Mouse (Mus musculus) bone marrow, adult 2 months (tissue): ENCODE data around the gene Scn2a. TPM values are rescaled to one million over a fixed set of nuclear protein-coding genes. Genes with fewer than 3 reads are reported as not detected.
"Not testable (repeated sequence)": the region's sequence is repeated elsewhere in the genome, so short reads cannot be mapped to it uniquely, and the experiment has no call there.

ENCODE experiments used
- H3K27ac ChIP-seq: fragments of 200-500 bp; 2 replicates; pipeline ENCODE4 v1.5.1; 2012; ENCODE audit warnings: low read depth, mild to moderate bottlenecking, control low read depth, inconsistent platforms, low read length; ENCODE audit not compliant: control insufficient read depth, poor library complexity, insufficient read depth
- H3K4me1 ChIP-seq: fragments of 200-500 bp; 2 replicates; pipeline ENCODE4 v1.6.1; 2011; ENCODE audit warnings: low read length; ENCODE audit not compliant: control insufficient read depth, insufficient read depth
- H3K4me3 ChIP-seq: fragments of 200-500 bp; replicated peaks from 2 replicates; pipeline ENCODE3; 2011; ENCODE audit warnings: mild to moderate bottlenecking, low read depth, low read length, control low read depth; ENCODE audit not compliant: control insufficient read depth
- CTCF ChIP-seq: fragments of 200-500 bp; IDR thresholded peaks from 2 replicates; pipeline ENCODE4 v1.5.1; 2011; ENCODE audit warnings: low read length, control low read depth; ENCODE audit not compliant: control insufficient read depth, insufficient read depth
- POLR2A ChIP-seq: fragments of 200-500 bp; IDR thresholded peaks from 2 replicates; pipeline ENCODE4 v1.6.1; 2011; ENCODE audit warnings: low read depth, mild to moderate bottlenecking, control low read depth, low read length, borderline replicate concordance; ENCODE audit not compliant: control insufficient read depth
- WGBS: fragments of 180-500 bp; shearing (Covaris S2); methylation state at CpG from one replicate; pipeline ENCODE4 v1.1.7; 2018; 5-methylcytosine and 5-hydroxymethylcytosine counted together
- polyA plus RNA-seq: library from polyadenylated mRNA; stranded (reverse); fragments of >200 nt; gene quantifications from 2 replicates; pipeline ENCODE4 v1.2.4, GENCODE M21; 2011; ENCODE audit warnings: low replicate concordance; ENCODE audit not compliant: missing spikeins, insufficient read depth, insufficient read length

Scn2a gene
- polyA plus RNA-seq, 1 experiment: not detected

DNA sequence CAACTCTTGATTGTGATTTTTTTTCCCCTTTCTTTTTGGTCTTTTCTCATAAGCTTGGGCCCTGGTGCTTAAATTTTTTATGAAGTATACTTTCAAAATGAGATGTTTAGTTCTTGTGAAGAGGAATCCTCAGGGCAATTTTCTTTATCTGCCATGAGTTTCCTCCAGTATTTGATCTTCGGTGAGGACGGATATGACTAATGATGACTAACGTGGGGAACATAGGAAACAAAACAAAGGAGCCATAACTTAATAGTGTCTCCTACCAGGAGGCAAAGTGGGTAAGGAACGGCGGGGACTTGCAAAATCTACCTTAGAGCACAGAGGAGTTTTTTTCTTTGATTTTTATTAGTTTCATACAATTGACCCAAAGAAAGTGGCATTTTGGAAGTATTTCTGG lies 124.8 kb downstream of the Scn2a start:
- Histone ChIP-seq H3K4me1 (no peaks in the 10 kb centered on the region), H3K27ac (no peak overlapping the region), H3K4me3 (no peak overlapping the region)
- 63% methylated on average over 5 of the region's 5 CpGs for WGBS
- TF ChIP-seq POLR2A (no peak), CTCF (no peak)

GRCm38 (mm10) chr2:65782442-65782841 lies 161.9 kb downstream of the Scn2a start:
- H3K4me1 ChIP-seq: no peaks in the 10 kb centered on the region
- no peak overlapping the region for H3K4me3 ChIP-seq
- TF ChIP-seq POLR2A (no peak), CTCF (no peak)
- 75% methylated on average over 7 of the region's 7 CpGs for WGBS
- H3K27ac ChIP-seq: no peak overlapping the region

DNA sequence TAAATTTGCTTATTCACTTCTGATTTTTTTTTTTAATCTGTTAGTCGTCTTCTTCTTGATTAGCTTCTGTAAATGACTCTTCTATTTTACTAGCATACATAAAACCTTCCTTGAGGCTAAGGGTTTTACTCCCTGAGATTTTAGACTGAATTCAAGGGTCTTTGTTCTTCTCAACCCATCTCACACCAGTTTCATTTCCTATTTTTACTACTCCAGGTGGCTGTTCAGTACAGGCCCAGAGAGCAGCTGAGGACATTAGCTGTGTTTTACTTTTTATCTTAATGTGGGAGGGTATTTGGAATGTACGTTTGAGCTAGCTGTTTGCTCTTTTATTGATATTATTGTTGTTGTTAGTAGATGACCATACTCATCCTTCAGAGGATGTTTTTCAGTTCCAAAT lies 162.8 kb downstream of the Scn2a start:
- WGBS: 51% methylated on average over 2 of the region's 2 CpGs
- TF ChIP-seq POLR2A (no peak), CTCF (no peak)
- H3K27ac ChIP-seq: no peak overlapping the region

DNA sequence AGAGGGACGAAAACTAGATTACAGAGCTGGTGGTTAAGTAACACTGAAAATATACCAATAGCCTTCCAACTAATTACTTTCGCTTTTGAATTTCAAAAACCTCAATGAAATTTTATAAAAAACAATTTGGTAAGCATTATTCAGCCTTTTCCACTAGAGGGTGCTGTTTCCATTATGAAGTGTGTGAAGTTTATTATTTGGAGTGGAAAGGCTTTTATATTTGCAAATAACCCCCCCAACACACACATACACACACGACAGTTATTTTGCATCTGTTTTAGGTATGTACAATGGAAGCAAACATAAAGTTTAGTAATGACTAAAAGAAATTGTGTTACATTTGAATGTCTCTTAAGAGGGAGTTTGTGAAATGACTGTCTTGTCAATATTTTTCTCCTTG lies 171.9 kb downstream of the Scn2a start:
- 6% methylated on average over 3 of the region's 3 CpGs for WGBS
- no peak for TF ChIP-seq CTCF
- no peak for TF ChIP-seq POLR2A
- Histone ChIP-seq H3K4me3 (no peak overlapping the region), H3K4me1 (no peaks in the 10 kb centered on the region), H3K27ac (no peak overlapping the region)

More for the DNA sequence above, 162.8 kb downstream of the Scn2a start:
- Histone ChIP-seq H3K4me1 (no peaks in the 10 kb centered on the region), H3K4me3 (no peak overlapping the region)

DNA sequence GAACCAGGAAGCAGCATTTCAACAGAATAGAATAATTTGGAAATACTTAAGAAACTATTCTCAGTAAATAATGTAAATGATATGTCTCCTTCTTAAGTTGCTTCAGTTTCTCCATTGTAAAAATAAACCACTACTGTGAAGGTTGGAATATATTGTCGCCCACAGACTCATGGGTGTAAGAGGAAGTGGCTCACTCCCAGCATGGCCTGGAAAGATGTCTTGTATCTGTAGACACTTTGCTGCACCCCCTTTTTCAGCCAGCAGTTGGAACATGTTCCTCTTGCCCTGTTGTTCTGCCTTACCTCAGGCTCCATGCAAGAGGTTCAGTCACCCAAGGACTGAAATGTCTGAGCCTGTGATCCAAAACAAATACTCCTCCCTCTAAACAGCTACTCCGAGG lies 173.0 kb downstream of the Scn2a start:
- H3K4me3 ChIP-seq: no peak overlapping the region
- H3K4me1 ChIP-seq: no peaks in the 10 kb centered on the region
- H3K27ac ChIP-seq: no peak overlapping the region
- 59% methylated on average over 2 of the region's 2 CpGs for WGBS
- no peak for TF ChIP-seq POLR2A
- no peak for TF ChIP-seq CTCF

DNA sequence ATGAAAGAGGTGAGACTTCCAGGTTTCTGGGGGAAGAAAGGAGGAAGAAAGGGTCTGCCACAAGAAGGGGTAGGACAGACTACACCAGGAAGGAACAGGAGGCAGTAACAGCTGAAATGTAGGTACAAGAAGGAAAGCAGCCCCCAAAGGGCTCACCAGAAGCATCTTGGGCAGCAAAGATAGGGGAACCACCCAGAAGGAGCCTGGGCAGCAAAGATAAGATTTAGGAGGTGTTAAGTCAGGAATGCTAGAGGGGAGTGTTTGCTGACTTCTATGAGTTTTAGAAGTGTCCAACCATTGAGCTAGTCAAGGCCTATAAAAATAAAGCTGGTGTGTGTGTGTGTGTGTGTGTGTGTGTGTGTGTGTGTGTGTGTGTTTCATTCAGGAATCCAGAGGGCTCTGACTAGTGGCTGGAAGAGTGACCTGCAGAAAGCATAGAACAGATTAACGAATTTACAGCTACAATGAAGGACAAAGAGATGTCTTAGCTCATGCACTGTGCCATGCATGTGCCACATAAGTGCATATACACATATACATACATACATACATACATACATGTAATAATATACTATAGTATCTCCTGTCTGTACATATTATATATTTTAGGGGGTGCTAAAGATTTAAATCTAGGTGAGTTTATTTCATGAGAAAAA lies 180.6 kb downstream of the Scn2a start:
- no peak overlapping the region for H3K4me3 ChIP-seq
- no peak overlapping the region for H3K27ac ChIP-seq
- TF ChIP-seq POLR2A: no peak
- no peak for TF ChIP-seq CTCF
- no peaks in the 10 kb centered on the region for H3K4me1 ChIP-seq
- WGBS: 70% methylated on average over 1 of the region's 1 CpGs

- 80% methylated on average over 6 of the region's 6 CpGs for WGBS
- Histone ChIP-seq H3K4me1 (no peaks in the 10 kb centered on the region), H3K4me3 (no peak overlapping the region), H3K27ac (no peak overlapping the region)
- TF ChIP-seq CTCF (no peak), POLR2A (no peak)
Measured at GRCm38 (mm10) chr2:65806556-65806955, 186.0 kb downstream of the Scn2a start.

DNA sequence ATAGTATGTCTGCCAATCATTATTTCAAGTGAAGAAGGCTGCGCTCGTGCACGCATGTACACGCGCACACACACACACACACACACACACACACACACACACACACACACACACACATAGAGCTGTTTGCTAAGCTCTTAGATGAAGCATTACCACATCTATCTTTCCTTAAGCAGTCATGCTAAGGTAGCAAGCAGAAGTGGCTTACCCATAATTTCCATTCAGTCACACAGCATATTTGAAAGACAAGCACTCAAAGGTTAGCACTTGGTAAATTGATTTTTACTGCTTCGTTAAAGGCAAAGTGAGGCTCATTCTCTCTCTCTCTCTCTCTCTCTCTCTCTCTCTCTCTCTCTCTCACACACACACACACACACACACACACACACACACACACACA lies 190.6 kb downstream of the Scn2a start:
- H3K4me3 ChIP-seq, H3K27ac ChIP-seq, H3K4me1 ChIP-seq: not testable (repeated sequence)
- WGBS: 74% methylated on average over 6 of the region's 6 CpGs

Other genes with a start within 250 kb of the Scn2a start
- gene Scn3a, start 53.1 kb upstream of the Scn2a start, polyA plus RNA-seq: not detected in 2 replicates
- 0.57 TPM in 1 of 2 replicates, not detected in the other for gene Csrnp3, start 225.0 kb downstream of the Scn2a start, polyA plus RNA-seq